In the genomic region with DNA sequence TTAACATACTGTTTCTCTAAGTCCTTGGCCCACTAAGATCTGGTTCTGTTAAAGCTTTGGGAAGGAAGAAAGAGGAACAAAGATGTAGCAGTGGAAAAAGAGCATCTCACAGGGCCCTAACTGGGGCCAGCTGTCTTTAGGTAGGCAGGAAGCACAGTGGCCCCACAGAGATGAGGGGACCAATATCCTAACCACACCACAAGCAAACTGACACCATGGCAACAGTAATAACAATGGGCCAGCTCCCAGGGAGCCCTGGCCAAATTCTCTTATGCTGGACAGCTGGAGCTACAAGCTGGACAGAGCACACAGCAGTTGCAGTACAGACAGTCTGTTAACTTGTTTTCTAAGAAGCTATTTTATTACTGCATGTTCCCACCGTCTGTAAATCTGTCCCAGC, we compare ENCODE assay signal across 11 mouse cellular contexts. TPM values are rescaled to one million over a fixed set of nuclear protein-coding genes. Genes with fewer than 3 reads are reported as not detected.
DNase-seq lines count a peak whose midpoint lies in the region; ATAC-seq lines count a peak whose summit lies in the region.
"Had no signal": no experiment of that assay in that cellular context is flagged by ENCODE, and none has a peak within 500 bp of the region (broad histone marks: within the 10 kb centered on the region; RNA-seq: fewer than 3 reads in every experiment).

No protein-coding gene starts in this region.

- peak; percentile 66 for ATAC-seq in granulocyte monocyte progenitor cell, adult 5-6 weeks (replicated peaks; ENCODE audit: poor library complexity, severe bottlenecking)
- ATAC-seq in megakaryocyte progenitor cell, adult 5-6 weeks (replicated peaks; ENCODE audit: poor library complexity): peak; percentile 41
- ATAC-seq: hindbrain, embryonic 16.5 days; liver, postnatal 0 days had no signal

- peak; percentile 41 for DNase-seq in layer of hippocampus, adult 9-11 months
- DNase-seq in layer of hippocampus, adult 11-12 months (ENCODE audit: low spot score): no peak
- DNase-seq in embryo, embryonic 10.5 days (ENCODE audit: low spot score): peak; percentile 38
- no peak for DNase-seq in spleen, postnatal 10 days (ENCODE audit: low spot score in 2 of 2)
- no peak for DNase-seq in spleen, postnatal 4 days (ENCODE audit: low spot score in 2 of 2)
- no peak for DNase-seq in adrenal gland, postnatal 10 days
- DNase-seq: cerebellum, adult 9-11 months; liver, postnatal 0 days had no signal

RNA-seq across cellular contexts. Expression of gene Smcr8, which starts 10.3 kb away (rescaled TPM):
- 29.0 and 36.9 TPM in 2 replicates for total RNA-seq in granulocyte monocyte progenitor cell, adult 5-6 weeks (2014; fragmentation: Nextera tagmentation)
- total RNA-seq in granulocyte monocyte progenitor cell, adult 5-6 weeks (2017): 14.1 and 14.8 TPM in 2 replicates
- 31.5 and 36.2 TPM in 2 replicates for total RNA-seq in megakaryocyte progenitor cell, adult 5-6 weeks (2015)
- total RNA-seq in megakaryocyte progenitor cell, adult 5-6 weeks (2017): 12.7 and 16.3 TPM in 2 replicates
- 10 to 100 TPM; 19.7 to 20.7 TPM for total RNA-seq in adrenal gland, postnatal 10 days (2021)

RNA-seq across cellular contexts. Expression of gene Top3a, which starts 10.4 kb away (rescaled TPM):
- 17.7 and 25.5 TPM in 2 replicates for total RNA-seq in granulocyte monocyte progenitor cell, adult 5-6 weeks (2014; fragmentation: Nextera tagmentation)
- total RNA-seq in granulocyte monocyte progenitor cell, adult 5-6 weeks (2017): 23.8 and 28.9 TPM in 2 replicates
- total RNA-seq in megakaryocyte progenitor cell, adult 5-6 weeks (2015): 9.8 and 13.4 TPM in 2 replicates
- 21.2 and 23.0 TPM in 2 replicates for total RNA-seq in megakaryocyte progenitor cell, adult 5-6 weeks (2017)
- 10 to 100 TPM in 1 of 2 experiments, 1 to 10 TPM in 1; 7.7 to 10.2 TPM for total RNA-seq in adrenal gland, postnatal 10 days (2021)

RNA-seq across cellular contexts. Expression of gene Shmt1, which starts 23.9 kb away (rescaled TPM):
- 49.9 and 84.1 TPM in 2 replicates for total RNA-seq in granulocyte monocyte progenitor cell, adult 5-6 weeks (2014; fragmentation: Nextera tagmentation)
- 135 and 162 TPM in 2 replicates for total RNA-seq in granulocyte monocyte progenitor cell, adult 5-6 weeks (2017)
- 36.8 and 39.8 TPM in 2 replicates for total RNA-seq in megakaryocyte progenitor cell, adult 5-6 weeks (2015)
- total RNA-seq in megakaryocyte progenitor cell, adult 5-6 weeks (2017): 106 and 129 TPM in 2 replicates
- total RNA-seq in adrenal gland, postnatal 10 days (2021): 100 to 1,000 TPM in 1 of 2 experiments, 10 to 100 TPM in 1; 89.0 to 103 TPM

RNA-seq across cellular contexts. Expression of gene Dhrs7b, which starts 42.8 kb away (rescaled TPM):
- 11.2 and 14.8 TPM in 2 replicates for total RNA-seq in granulocyte monocyte progenitor cell, adult 5-6 weeks (2014; fragmentation: Nextera tagmentation)
- total RNA-seq in granulocyte monocyte progenitor cell, adult 5-6 weeks (2017): 15.4 and 18.2 TPM in 2 replicates
- 14.4 and 15.3 TPM in 2 replicates for total RNA-seq in megakaryocyte progenitor cell, adult 5-6 weeks (2015)
- total RNA-seq in megakaryocyte progenitor cell, adult 5-6 weeks (2017): 14.2 and 19.3 TPM in 2 replicates
- 10 to 100 TPM; 44.4 to 46.7 TPM for total RNA-seq in adrenal gland, postnatal 10 days (2021)

RNA-seq across cellular contexts. Expression of gene Mief2, which starts 59.4 kb away (rescaled TPM):
- 4.1 and 6.4 TPM in 2 replicates for total RNA-seq in granulocyte monocyte progenitor cell, adult 5-6 weeks (2014; fragmentation: Nextera tagmentation)
- 4.4 and 4.7 TPM in 2 replicates for total RNA-seq in granulocyte monocyte progenitor cell, adult 5-6 weeks (2017)
- total RNA-seq in megakaryocyte progenitor cell, adult 5-6 weeks (2015): 2.2 and 2.4 TPM in 2 replicates
- 3.8 and 4.6 TPM in 2 replicates for total RNA-seq in megakaryocyte progenitor cell, adult 5-6 weeks (2017)
- 10 to 100 TPM; 31.8 to 43.9 TPM for total RNA-seq in adrenal gland, postnatal 10 days (2021)

Comparison
In these comparisons a context has a peak if more than half of its experiments do, and no peak if none do; other contexts are left out.
1. DNase-seq: peak in layer of hippocampus, adult 9-11 months (single experiment) and embryo, embryonic 10.5 days (single experiment); none in layer of hippocampus, adult 11-12 months (single experiment), spleen, postnatal 10 days (0 of 2), spleen, postnatal 4 days (0 of 2) and adrenal gland, postnatal 10 days (single experiment).